Mouse (Mus musculus) liver, embryonic 14.5 days (tissue): Measurements from ENCODE around the gene Gm4312.
"Not testable (repeated sequence)": the region's sequence is repeated elsewhere in the genome, so short reads cannot be mapped to it uniquely, and the experiment has no call there.

ENCODE experiments used
- CTCF ChIP-seq: IDR thresholded peaks from 2 replicates; pipeline ENCODE4 v1.5.1; 2016; ENCODE audit warnings: antibody characterized with exemption, low read depth, control low read depth
- EP300 ChIP-seq: IDR thresholded peaks from 2 replicates; pipeline ENCODE4 v1.6.1; 2016; ENCODE audit warnings: antibody characterized with exemption, low read depth

GRCm38 (mm10) chr10:100335376-100335775 is 47.0 kb downstream of the Gm4312 start, which contains the start of gene Gm4301:
- not testable (repeated sequence) for TF ChIP-seq CTCF, EP300
